Mouse (Mus musculus) myocyte (in vitro differentiated cells): ENCODE data around the gene Cdv3.

Experiments used
- E2F4 ChIP-seq: IDR thresholded peaks from one replicate; pipeline ENCODE4 v1.6.1; 2011; ENCODE audit warnings: mild to moderate bottlenecking, control low read depth, moderate library complexity; ENCODE audit not compliant: insufficient read depth
- MAX ChIP-seq: IDR thresholded peaks from one replicate; pipeline ENCODE4 v1.6.1; 2011; ENCODE audit warnings: low read depth, mild to moderate bottlenecking, control low read depth
- MYOD1 ChIP-seq, 3 experiments: IDR thresholded peaks; one replicate each; pipeline ENCODE4 v1.6.1; 2011; ENCODE audit warnings: control low read depth in 2 of 3, low read depth in 2 of 3, mild to moderate bottlenecking in 2 of 3, moderate library complexity in 1 of 3; ENCODE audit not compliant: insufficient read length in 2 of 3, control insufficient read depth in 1 of 3
- MYOG ChIP-seq, 3 experiments: IDR thresholded peaks; one replicate each; pipeline ENCODE4 v1.6.1; 2011; ENCODE audit warnings: control low read depth in 2 of 3, low read depth in 2 of 3, mild to moderate bottlenecking in 2 of 3; ENCODE audit not compliant: insufficient read length in 2 of 3, control insufficient read depth in 1 of 3, insufficient read depth in 1 of 3
- POLR2A ChIP-seq: IDR thresholded peaks from one replicate; pipeline ENCODE4 v1.6.1; 2011; ENCODE audit warnings: low read depth, mild to moderate bottlenecking, control low read depth, moderate library complexity; ENCODE audit not compliant: insufficient read length
- POLR2AphosphoS2 ChIP-seq: IDR thresholded peaks from one replicate; pipeline ENCODE4 v1.6.1; 2011; ENCODE audit warnings: low read depth, control low read depth; ENCODE audit not compliant: insufficient read length
- REST ChIP-seq: IDR thresholded peaks from one replicate; pipeline ENCODE4 v1.6.1; 2011; ENCODE audit warnings: mild to moderate bottlenecking, control low read depth, moderate library complexity; ENCODE audit not compliant: insufficient read depth, insufficient read length
- SRF ChIP-seq: IDR thresholded peaks from one replicate; pipeline ENCODE4 v1.6.1; 2011; ENCODE audit warnings: low read depth; ENCODE audit not compliant: control insufficient read depth, insufficient read length
- USF1 ChIP-seq: IDR thresholded peaks from one replicate; pipeline ENCODE4 v1.6.1; 2011; ENCODE audit warnings: low read depth, mild to moderate bottlenecking, control low read depth, moderate library complexity

DNA sequence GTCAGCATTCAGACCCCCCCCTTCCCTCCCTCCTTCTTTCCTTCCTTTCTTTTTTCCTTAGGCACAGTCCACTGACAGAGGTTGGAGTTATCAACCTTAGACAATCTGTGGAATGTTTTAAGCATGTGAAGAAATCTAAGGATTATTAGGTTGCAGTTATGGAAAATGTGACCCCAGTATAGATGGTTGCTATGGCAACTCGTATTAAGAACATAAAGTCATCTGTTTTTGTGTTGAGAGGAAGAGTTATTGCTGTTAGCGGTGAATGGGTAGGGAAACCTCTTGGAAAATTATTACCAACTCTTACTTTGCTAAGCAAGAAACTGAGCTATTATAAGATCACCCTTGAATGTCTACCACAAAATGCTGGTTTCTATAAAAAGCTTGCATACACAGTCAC is 43.5 kb upstream of the Cdv3 start:
- TF ChIP-seq POLR2AphosphoS2 (no peak), E2F4 (no peak), POLR2A (no peak), USF1 (no peak), MYOD1 (IDR thresholded peaks at IDR 0.05; ENCODE audit: control insufficient read depth in 1 of 3, insufficient read length in 2 of 3, low read depth in 2 of 3) (no peak), SRF (no peak), MYOG (IDR thresholded peaks at IDR 0.05; ENCODE audit: control insufficient read depth in 1 of 3, insufficient read depth in 1 of 3, insufficient read length in 2 of 3, low read depth in 2 of 3) (no peak), MAX (no peak), REST (no peak)
